Mouse (Mus musculus): ENCODE measurements around the gene Med23.
A peak's percentile ranks its signal among the peaks of the same experiment; 100 is the strongest.

Gene Med23

DNA sequence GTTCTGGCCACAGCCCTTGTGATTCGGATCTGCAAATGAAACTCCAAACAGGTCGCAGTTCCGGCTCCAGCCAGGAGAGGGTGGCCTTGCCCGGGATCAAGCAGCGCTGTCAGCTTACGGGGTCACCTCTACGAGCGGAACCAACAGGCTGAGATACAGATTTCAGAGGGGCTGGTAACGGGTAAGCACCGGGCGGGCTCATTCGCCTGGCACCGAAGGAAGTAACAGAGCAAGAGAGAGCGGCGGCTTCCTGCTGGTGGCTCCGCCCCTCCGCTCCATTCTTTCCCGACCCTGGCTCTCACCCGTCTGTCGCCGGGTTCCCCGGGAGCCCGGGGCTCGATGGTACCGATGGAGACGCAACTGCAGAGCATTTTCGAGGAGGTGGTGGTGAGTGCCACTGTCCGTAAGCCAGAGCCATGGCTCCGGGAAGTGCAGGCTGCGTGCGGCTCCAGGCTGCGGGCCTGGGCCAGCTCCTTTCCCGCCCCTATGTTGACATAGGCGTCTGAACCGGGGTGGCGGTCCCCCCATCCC lies at the start of gene Med23:
TSS of gene Med23 (plus strand) at position 227 of the 531 bp plus-strand sequence.
- peak; percentile 99 for DNase-seq (ENCODE audit: low spot score in 2 of 2)

DNA sequence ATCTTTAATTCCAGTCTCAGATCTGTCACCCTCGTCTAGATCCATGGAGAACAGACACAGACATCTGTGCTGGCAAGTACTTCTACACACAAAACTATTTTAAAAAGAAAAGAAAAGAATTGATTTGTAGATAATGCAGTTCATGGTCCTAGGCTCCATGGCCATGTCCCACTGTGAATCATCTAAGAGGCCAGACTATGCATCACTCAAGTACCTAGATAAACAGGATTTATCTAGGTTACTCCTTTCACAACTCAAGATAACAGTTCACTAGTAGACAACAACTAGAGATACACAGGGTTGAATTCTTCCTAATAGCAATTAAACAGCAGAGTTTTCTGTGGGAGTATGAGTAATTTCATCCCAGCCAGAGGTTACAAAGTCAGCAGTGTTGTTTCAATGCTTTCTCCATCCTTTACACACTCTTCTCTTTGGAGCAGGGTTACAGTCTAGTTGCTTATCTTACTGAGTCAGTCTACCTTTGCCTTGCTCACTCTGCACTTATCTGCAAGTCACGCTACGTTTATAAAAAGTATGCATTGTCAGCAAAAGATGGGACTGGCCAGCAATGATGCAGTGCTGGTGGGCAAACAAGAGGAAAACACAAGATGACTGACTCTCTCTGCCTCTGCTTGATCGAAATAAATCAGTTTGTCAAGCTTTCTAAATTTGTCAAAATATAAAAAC lies 47.7 kb upstream of the Med23 start:
- no peak for DNase-seq (ENCODE audit: low spot score in 2 of 2)

GRCm38 (mm10) chr10:24822842-24823241 lies 46.9 kb upstream of the Med23 start:
- no peak for DNase-seq (ENCODE audit: low spot score in 2 of 2)

- DNase-seq (ENCODE audit: low spot score in 2 of 2) = no peak
Observed at GRCm38 (mm10) chr10:24823265-24823664, 46.5 kb upstream of the Med23 start.

DNA sequence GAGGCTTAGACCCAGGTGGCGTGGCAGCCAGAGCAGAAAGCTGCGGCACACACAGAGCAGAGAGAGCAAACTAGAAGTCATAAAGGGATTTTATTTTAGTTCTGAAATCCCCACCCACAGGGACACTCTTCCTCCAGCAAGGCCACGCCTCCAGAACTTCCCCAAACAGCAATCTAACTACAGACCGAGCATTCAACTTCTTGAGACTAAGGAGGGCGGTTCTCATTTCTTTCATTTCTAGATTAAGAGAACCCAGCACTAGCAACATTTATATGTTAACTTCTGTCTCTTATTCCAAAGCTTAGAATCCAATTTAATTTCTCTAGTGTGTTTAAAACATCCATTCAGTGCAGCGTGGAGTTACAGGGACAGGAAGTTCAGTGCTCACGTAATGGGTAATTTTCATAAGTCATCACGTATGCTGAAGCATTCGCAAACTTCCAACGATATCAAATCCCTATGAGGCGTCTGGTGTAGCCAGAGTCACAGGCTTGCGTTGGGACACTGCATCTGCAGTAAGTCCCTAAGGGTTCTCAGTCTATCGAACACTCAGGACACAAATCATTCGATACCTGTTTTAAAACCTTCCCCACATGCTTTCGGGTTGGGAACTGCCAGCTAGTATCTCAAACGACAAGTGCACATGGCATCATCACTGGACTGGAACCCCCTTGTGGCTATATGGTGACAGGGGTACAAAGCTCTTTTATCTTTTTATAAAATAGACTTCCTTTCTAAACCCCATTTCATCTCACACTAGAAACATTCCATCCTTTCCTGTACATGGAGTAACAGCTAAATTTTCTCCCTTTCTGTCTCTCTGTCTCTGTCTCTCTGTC lies 45.9 kb upstream of the Med23 start:
- DNase-seq (ENCODE audit: low spot score in 2 of 2) = no peak

DNA sequence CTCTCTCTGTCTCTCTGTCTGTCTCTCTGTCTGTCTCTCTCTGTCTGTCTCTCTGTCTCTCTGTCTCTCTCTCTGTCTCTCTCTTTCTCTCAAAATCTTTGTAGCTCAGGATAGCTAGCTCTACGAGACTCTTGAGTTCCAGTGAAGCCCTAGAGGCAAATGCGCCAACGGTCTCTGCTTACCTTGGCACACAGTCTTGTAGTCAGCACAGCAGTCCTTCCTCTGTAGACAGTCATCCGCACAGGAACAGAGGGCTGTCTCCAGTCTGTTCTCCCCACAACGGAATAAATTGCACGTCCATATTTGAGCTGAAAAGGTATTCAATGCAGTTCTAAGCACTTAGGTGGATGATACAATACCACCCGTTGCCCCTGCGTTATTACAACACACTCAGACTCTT lies 45.2 kb upstream of the Med23 start:
- DNase-seq (ENCODE audit: low spot score in 2 of 2) = no peak

- DNase-seq (ENCODE audit: low spot score in 2 of 2) = no peak
Observed at GRCm38 (mm10) chr10:24825456-24826081, 44.2 kb upstream of the Med23 start.

DNA sequence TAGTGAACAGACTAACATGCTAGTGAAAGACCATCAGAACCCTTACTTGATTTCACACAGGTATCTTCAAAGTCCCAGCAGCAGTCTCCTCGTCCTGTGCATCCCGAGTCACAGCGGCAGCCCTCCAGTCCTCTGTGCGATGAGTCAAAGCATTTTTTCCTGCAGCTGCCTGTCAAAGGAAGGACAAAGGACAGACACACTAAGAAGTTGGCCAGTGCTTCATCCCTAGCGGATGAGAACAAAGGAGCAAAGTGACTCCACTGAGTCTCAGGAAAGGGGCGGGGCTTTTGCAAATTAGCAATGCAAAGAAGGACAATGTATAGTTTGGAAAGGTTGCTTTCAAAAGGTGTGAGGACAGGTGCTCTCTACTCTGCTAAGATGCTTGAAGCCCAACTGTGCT lies 43.7 kb upstream of the Med23 start:
- no peak for DNase-seq (ENCODE audit: low spot score in 2 of 2)

- DNase-seq (ENCODE audit: low spot score in 2 of 2) = no peak
Observed at GRCm38 (mm10) chr10:24828136-24828535, 41.6 kb upstream of the Med23 start.

DNA sequence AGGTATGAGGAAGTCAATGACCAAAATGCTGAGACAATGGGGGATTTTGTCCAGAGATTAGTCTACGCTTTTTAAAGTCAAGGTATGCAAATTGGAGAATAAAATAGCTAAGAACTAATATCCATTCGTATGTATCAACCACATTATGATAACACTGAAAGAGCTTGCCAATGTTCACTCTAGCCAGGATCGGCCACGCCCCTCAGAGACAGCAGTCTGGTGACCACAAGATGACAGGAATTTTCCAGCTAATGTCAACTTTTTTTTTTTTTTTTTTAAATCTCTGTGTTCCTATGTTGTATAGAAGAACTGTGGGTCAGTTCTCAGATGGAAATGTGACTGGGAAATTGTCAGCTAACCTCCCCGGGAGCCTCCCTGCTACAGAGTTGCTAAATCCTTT lies 39.3 kb upstream of the Med23 start:
- DNase-seq (ENCODE audit: low spot score in 2 of 2) = no peak

GRCm38 (mm10) chr10:24831377-24832095 lies 38.2 kb upstream of the Med23 start:
- DNase-seq (ENCODE audit: low spot score in 2 of 2) = no peak

DNA sequence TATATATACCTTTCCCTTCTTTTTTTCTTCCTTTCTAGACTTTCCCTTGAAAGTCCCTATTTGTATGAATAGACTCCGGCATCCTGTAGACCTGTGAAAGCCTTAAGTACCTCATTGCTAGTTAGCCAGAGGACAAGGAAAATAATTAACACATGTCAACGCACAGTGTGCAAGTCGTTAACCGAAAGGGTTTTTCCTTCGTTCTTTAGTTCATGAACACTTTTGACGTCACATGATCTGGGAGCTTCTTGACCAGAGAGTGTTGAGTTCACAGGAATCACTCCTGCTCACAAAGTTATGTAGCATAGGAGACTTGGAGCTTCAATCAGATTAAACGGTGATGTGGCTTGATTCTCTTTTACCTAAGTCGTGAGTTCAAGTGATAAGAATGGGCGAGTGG lies 37.5 kb upstream of the Med23 start:
- no peak for DNase-seq (ENCODE audit: low spot score in 2 of 2)

DNA sequence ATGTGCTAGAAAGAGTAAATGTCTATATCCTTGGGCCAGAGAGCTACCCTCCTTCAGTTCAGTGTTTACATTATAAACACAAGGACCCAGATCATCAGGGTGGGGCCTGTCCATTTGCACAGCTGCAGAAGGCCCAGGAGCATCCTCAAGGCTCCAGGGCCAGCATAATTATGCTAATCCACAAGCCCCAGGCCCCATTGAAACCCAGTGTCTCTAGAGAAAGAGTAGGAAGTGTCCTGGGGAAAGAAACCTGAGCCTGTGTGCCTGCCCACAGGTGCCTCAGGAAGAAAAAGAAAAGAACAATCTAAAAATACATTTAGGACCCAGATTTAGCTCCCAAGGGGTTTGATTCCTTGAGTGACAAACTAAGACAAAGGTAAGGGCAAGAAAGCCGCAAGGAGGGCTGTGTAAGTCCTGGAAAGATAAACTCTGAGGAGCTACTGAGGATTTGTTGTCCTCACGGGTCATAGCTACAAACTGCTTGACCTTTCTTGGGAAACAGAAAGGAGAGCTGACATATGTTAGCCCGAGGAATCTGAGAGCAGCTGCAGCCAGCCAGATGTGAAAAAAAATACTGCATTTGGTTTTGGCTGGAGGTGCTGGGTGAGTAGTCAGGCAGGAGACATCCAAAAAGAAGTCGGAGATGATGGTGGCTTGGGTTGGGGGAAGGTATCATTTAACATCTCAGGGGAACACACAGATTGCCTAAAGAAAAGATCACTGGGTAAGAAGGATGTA lies 35.0 kb upstream of the Med23 start:
- DNase-seq (ENCODE audit: low spot score in 2 of 2) = no peak

- no peak for DNase-seq (ENCODE audit: low spot score in 2 of 2)
Observed at GRCm38 (mm10) chr10:24835702-24836342, 34.0 kb upstream of the Med23 start.

DNA sequence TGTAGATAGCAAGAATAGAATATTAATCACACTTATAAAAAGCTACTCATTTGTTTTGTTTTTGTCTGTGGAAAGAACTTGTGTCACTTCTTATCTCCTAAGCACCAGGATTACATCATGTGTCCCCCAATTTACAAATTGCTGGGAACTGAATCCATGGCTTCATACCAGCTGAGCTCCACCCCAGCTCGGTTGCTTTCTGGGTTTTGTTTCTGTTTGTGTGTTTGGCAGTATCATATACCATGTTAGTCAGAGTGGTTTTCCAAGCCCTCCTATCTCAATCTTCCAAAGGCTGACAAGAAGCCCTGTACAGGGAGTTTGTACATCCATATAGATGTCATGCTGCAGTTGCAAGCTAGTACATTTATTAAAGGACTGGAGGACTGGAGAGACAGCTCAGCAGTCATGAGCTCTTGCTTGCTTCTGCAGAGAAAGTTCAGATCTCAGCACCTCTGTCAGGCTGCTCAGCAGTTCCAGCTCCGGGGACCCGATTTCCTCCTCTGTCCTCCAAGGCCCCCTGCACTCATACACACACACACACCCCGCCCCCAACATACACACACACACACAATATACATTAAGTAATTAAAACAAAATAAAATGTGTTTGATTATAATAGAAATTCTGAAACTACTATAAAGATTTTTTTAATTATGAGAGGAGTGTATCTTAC lies 33.3 kb upstream of the Med23 start:
- DNase-seq (ENCODE audit: low spot score in 2 of 2) = no peak

DNA sequence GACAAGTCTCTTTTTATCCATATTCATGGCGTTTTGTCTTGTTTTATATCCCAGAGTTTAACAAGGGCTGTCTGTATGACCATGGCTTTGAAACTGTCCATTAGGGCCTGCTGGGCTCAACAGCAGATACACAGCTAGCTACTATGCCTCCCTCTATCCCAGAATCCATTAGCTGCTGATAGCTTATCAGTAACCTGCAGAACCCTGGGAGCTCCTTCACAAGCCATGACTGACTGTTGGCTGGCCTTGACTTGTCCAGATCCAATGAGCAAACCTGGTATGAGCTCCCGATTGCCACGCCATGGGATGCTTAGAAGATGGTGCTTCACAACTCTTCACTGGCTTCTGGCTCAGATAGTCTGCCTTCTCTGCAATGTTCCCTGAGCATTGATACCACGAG lies 29.0 kb upstream of the Med23 start:
- no peak for DNase-seq (ENCODE audit: low spot score in 2 of 2)

DNA sequence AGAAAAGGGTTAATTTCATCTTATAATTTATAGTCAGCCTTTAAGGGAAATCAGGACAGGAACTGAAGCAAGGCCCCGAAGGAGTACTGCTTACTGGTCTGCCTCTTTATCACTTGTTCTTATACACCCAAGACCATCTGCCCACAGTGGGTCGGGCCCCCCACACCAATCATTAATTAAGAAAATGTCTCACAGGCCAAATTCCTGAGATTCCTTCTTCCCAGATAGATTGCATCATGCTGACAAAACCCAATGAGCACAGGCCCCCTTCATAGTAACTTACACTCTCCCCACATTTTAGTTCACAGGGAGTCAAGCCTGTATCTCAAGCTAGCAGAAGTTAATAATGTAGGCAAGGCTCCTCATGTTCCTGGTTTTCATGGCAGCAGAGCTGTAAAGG lies 27.8 kb upstream of the Med23 start:
- no peak for DNase-seq (ENCODE audit: low spot score in 2 of 2)

DNA sequence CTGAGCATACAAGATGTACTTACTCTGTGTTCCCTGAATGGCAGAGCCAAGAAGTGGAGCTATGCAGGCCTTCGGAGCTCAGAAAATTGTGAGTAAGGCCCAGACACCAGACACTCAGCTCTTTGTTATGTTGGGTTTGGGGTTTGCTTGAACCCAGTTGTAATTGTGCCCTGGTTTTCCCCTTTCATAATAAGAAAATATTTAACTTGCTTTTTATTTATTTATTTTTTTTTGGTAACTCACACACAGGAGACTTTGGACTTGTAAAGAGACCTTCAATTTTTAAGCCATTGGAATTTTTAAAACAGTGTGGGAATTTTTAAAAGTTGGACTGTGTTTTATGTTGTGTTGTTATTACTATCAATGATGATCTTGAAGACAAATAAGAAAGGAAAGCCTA lies 27.1 kb upstream of the Med23 start, which contains the start of gene Enpp3:
TSS of gene Enpp3 (minus strand) at position 148 of the 400 bp plus-strand sequence.
- DNase-seq (ENCODE audit: low spot score in 2 of 2) = no peak

- DNase-seq (ENCODE audit: low spot score in 2 of 2) = no peak
Observed at GRCm38 (mm10) chr10:24863146-24863545, 6.6 kb upstream of the Med23 start.

DNA sequence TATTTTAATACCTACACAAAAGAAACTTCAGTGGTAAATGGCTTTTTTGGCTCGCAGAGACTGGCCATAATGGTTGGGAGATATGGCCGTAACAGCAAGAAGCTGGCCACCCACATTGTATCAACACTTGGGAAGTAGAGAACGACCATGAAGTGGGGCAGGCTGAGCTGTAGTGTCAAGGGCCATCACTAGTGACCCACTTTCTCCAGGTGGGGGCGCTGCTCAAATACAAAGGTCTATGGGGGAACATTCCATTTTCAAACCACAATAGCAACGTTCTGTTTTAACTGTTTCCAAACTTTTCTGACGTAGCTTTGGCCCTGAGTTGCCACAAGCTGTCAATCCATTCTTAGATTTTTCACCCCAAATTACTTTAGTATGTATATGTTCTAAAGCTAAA lies 5.4 kb upstream of the Med23 start:
- DNase-seq (ENCODE audit: low spot score in 2 of 2) = no peak
